Mouse (Mus musculus) midbrain, embryonic 10.5 days (tissue): ENCODE results near the gene Zfp507. TPM values are rescaled to one million over a fixed set of nuclear protein-coding genes. Genes with fewer than 3 reads are reported as not detected.
A peak's percentile ranks its signal among the peaks of the same experiment; 100 is the strongest.

Experiments
- DNase-seq: peaks from one replicate; pipeline ENCODE4 v3.0.0-alpha.2; 2017; ENCODE audit warnings: low spot score
- H3K27ac ChIP-seq: fragments of 300-500 bp; sonication (generic); replicated peaks from 2 replicates; pipeline ENCODE4 v1.5.1; 2016; ENCODE audit warnings: mild to moderate bottlenecking
- H3K27me3 ChIP-seq: fragments of 300-500 bp; sonication (generic); 2 replicates; pipeline ENCODE4 v1.6.1; 2016; ENCODE audit warnings: low read depth, mild to moderate bottlenecking; ENCODE audit not compliant: poor library complexity, severe bottlenecking
- H3K36me3 ChIP-seq: fragments of 300-500 bp; sonication (generic); 2 replicates; pipeline ENCODE4 v1.6.1; 2016; ENCODE audit warnings: mild to moderate bottlenecking, moderate library complexity
- H3K4me1 ChIP-seq: fragments of 300-500 bp; sonication (generic); 2 replicates; pipeline ENCODE4 v1.6.1; 2016
- H3K4me3 ChIP-seq: fragments of 300-500 bp; sonication (generic); 2 replicates; pipeline ENCODE4 v1.5.1; 2016; ENCODE audit warnings: mild to moderate bottlenecking, moderate library complexity
- H3K9me3 ChIP-seq: fragments of 300-500 bp; sonication (generic); replicated peaks from 2 replicates; pipeline ENCODE4 v1.6.1; 2016; ENCODE audit warnings: mild to moderate bottlenecking
- WGBS: fragments of 180-500 bp; shearing (Covaris S2); methylation state at CpG from one replicate; pipeline ENCODE4 v1.1.7; 2016; 5-methylcytosine and 5-hydroxymethylcytosine counted together
- polyA plus RNA-seq: library from polyadenylated mRNA; unstranded; fragments of >200 nt; fragmentation: Nextera tagmentation; extraction: Ambion mirVana; gene quantifications from 2 replicates; pipeline ENCODE4 v1.2.1, GENCODE M21; 2016

Zfp507 gene
- polyA plus RNA-seq, 1 experiment from 2014 or later, result 16.8 TPM

DNA sequence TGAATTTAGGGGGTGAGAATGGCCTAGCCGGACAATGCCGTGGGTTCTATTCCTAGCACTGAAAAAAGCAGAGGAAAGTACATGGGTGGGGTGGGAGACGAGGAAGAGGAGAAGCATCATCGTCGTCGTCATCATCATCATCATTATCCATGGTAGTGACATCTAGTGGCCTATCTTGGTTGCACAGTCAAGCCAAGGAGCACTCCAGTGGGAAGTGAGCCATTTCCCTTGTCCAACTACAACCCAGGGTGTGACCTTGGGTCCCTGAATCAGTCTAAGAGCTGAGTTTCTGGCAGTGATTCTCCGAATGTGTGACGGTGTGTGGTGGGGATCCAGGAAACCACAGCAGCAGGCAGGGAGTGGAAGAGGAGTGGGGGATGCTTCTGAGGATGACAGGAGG lies 7.9 kb upstream of the Zfp507 start:
- H3K27ac ChIP-seq, result no peak overlapping the region
- no peaks in the 10 kb centered on the region for H3K9me3 ChIP-seq
- H3K36me3 ChIP-seq, result no peaks in the 10 kb centered on the region
- 57% methylated on average over 8 of the region's 8 CpGs for WGBS
- no peak overlapping the region for H3K4me3 ChIP-seq
- no peaks in the 10 kb centered on the region for H3K4me1 ChIP-seq
- H3K27me3 ChIP-seq, result no peaks in the 10 kb centered on the region
- no peak for DNase-seq

- Histone ChIP-seq H3K27ac (no peak overlapping the region), H3K9me3 (no peaks in the 10 kb centered on the region), H3K4me3 (no peak overlapping the region), H3K27me3 (no peaks in the 10 kb centered on the region), H3K36me3 (peaks cover 21% of the 10 kb centered on the region), H3K4me1 (peaks cover 18% of the 10 kb centered on the region)
- 82% methylated on average over 10 of the region's 10 CpGs for WGBS
- no peak for DNase-seq
Measured at GRCm38 (mm10) chr7:35804206-35804605, 1.4 kb upstream of the Zfp507 start.

GRCm38 (mm10) chr7:35802201-35802905 lies 450 bp downstream of the Zfp507 start:
- WGBS, result under 1% methylated on average over 37 of the region's 49 CpGs

DNA sequence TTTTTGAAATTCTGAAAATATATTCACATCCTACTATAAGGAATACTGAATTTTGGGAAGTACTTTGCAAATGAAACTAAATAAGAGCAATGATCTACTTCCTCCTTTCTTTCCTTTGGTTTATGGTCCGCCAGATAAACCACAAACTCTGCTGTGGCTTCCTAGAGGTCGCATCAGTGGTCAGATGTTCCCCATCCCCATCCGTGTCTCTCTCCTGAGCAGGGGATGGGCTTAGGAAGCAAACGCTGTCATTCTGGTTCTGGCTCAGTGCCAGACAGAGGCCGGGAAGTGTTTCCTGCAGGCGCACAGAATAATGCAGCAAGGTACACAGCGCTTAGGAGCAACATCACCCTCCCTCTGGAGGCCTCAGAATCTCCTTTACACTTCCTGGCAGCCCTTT lies 6.7 kb downstream of the Zfp507 start:
- no peak for DNase-seq
- H3K36me3 ChIP-seq, result peaks cover 99% of the 10 kb centered on the region
- H3K4me1 ChIP-seq, result peaks cover 3% of the 10 kb centered on the region
- no peaks in the 10 kb centered on the region for H3K27me3 ChIP-seq
- no peaks in the 10 kb centered on the region for H3K9me3 ChIP-seq
- no peak overlapping the region for H3K4me3 ChIP-seq
- 85% methylated on average over 7 of the region's 7 CpGs for WGBS
- H3K27ac ChIP-seq, result no peak overlapping the region

More at GRCm38 (mm10) chr7:35802201-35802905, 450 bp downstream of the Zfp507 start:
- peak overlapping the region; percentile 98 for H3K4me3 ChIP-seq
- peaks cover 18% of the 10 kb centered on the region for H3K4me1 ChIP-seq
- no peak for DNase-seq
- peak overlapping the region; percentile 99 for H3K27ac ChIP-seq
- H3K36me3 ChIP-seq, result peaks cover 40% of the 10 kb centered on the region
- no peaks in the 10 kb centered on the region for H3K9me3 ChIP-seq
- no peaks in the 10 kb centered on the region for H3K27me3 ChIP-seq

GRCm38 (mm10) chr7:35794145-35794664 lies 8.6 kb downstream of the Zfp507 start:
- Histone ChIP-seq H3K9me3 (no peaks in the 10 kb centered on the region), H3K36me3 (peaks cover 99% of the 10 kb centered on the region), H3K27me3 (no peaks in the 10 kb centered on the region), H3K4me3 (no peak overlapping the region), H3K4me1 (no peaks in the 10 kb centered on the region), H3K27ac (no peak overlapping the region)
- DNase-seq, result no peak
- WGBS, result 94% methylated on average over 12 of the region's 12 CpGs

DNA sequence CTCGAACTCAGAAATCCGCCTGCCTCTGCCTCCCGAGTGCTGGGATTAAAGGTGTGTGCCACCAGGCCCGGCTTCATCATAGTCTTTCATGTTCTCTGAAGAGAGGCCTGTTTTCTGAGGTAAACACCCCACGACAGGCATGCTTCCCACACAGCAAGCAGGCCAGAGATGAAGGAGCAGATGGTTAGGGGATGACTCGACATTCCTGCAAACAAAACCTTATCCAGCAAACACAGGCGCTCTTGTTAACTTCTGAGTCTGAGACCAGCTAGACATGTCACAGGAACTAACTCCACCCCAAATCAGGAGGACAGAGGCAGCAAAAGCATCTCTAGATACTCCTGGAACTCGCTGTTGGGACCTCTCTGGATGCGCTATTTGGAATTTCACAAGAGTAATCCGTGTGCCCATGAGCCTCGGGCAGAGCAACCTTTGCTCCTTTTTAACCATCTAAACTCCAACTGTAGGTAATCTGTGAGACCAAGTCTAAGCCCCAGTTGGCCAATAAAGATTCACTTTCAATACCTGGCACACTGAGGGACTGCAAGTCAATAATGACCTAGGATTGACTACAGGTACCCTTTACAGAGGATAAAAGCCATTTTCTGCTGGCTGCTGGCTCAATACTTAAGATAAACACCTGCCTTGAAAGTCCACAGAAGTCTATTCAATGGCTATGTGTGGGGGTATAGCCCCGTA lies 10.5 kb downstream of the Zfp507 start:
- 91% methylated on average over 12 of the region's 12 CpGs for WGBS
- H3K27ac ChIP-seq, result no peak overlapping the region
- H3K4me3 ChIP-seq, result no peak overlapping the region
- DNase-seq, result no peak
- peaks cover 98% of the 10 kb centered on the region for H3K36me3 ChIP-seq
- no peaks in the 10 kb centered on the region for H3K9me3 ChIP-seq
- H3K4me1 ChIP-seq, result no peaks in the 10 kb centered on the region
- H3K27me3 ChIP-seq, result no peaks in the 10 kb centered on the region

GRCm38 (mm10) chr7:35790926-35791325 lies 11.9 kb downstream of the Zfp507 start:
- H3K27me3 ChIP-seq, result no peaks in the 10 kb centered on the region
- no peaks in the 10 kb centered on the region for H3K9me3 ChIP-seq
- H3K27ac ChIP-seq, result no peak overlapping the region
- 83% methylated on average over 8 of the region's 8 CpGs for WGBS
- no peaks in the 10 kb centered on the region for H3K4me1 ChIP-seq
- H3K4me3 ChIP-seq, result no peak overlapping the region
- DNase-seq, result no peak
- H3K36me3 ChIP-seq, result peaks cover 99% of the 10 kb centered on the region

- H3K9me3 ChIP-seq, result no peaks in the 10 kb centered on the region
- peaks cover 99% of the 10 kb centered on the region for H3K36me3 ChIP-seq
- DNase-seq, result no peak
Measured at GRCm38 (mm10) chr7:35790201-35790600, 12.6 kb downstream of the Zfp507 start.

GRCm38 (mm10) chr7:35785579-35785978 lies 17.2 kb downstream of the Zfp507 start:
- Histone ChIP-seq H3K4me1 (no peaks in the 10 kb centered on the region), H3K27ac (no peak overlapping the region), H3K36me3 (peaks cover 98% of the 10 kb centered on the region), H3K27me3 (no peaks in the 10 kb centered on the region), H3K9me3 (no peaks in the 10 kb centered on the region), H3K4me3 (no peak overlapping the region)
- WGBS, result 89% methylated on average over 4 of the region's 4 CpGs
- DNase-seq, result no peak

More at GRCm38 (mm10) chr7:35790201-35790600, 12.6 kb downstream of the Zfp507 start:
- Histone ChIP-seq H3K27ac (no peak overlapping the region), H3K27me3 (no peaks in the 10 kb centered on the region), H3K4me3 (no peak overlapping the region), H3K4me1 (no peaks in the 10 kb centered on the region)
- 90% methylated on average over 8 of the region's 8 CpGs for WGBS

DNA sequence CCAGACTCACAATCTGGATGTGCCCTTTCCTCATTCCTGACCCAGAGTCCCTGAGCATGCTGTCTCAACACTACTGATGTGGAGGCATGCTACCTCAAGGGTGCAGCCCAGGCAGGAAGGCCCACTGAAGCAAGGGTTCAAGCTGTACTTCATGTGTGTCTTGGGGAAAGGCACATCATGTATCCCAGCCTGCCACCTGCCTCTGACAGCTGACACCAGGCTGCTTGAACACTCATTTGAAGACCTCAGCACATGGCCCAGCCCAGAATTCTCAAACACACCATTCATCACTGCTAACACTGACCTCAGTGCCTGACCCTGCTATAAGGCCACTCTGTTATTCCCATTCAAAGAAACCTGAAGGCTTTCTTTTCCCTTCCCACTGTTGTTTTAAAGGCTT lies 20.6 kb downstream of the Zfp507 start:
- H3K4me1 ChIP-seq, result no peaks in the 10 kb centered on the region
- H3K4me3 ChIP-seq, result no peak overlapping the region
- DNase-seq, result no peak
- no peaks in the 10 kb centered on the region for H3K27me3 ChIP-seq
- no peak overlapping the region for H3K27ac ChIP-seq
- H3K36me3 ChIP-seq, result peaks cover 97% of the 10 kb centered on the region
- H3K9me3 ChIP-seq, result no peaks in the 10 kb centered on the region

GRCm38 (mm10) chr7:35774127-35774526 lies 28.7 kb downstream of the Zfp507 start:
- H3K4me3 ChIP-seq, result no peak overlapping the region
- WGBS, result 96% methylated on average over 12 of the region's 12 CpGs
- H3K9me3 ChIP-seq, result no peaks in the 10 kb centered on the region
- H3K27me3 ChIP-seq, result no peaks in the 10 kb centered on the region
- DNase-seq, result no peak
- no peaks in the 10 kb centered on the region for H3K4me1 ChIP-seq
- H3K27ac ChIP-seq, result no peak overlapping the region
- peaks cover 73% of the 10 kb centered on the region for H3K36me3 ChIP-seq

DNA sequence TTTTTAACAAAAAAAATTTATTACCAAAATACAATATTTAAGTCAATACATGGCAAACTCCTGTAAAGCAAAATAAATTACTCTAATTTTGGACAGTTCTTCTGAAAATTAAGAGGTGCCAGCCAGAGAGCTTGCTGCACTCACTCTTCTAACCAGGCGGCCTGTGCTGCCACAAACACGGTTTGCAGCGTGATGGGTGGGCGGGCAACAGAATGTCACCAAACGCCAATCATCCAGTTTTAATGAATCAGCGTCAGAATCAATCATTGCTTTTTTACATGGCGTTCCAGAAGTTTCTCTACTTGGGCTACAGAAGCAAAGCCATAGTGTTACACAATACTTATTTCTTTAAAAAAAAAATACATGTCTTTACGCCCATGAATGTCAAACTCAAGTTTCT lies 30.5 kb downstream of the Zfp507 start:
- WGBS, result 91% methylated on average over 8 of the region's 8 CpGs
- Histone ChIP-seq H3K4me1 (no peaks in the 10 kb centered on the region), H3K9me3 (no peaks in the 10 kb centered on the region), H3K4me3 (no peak overlapping the region), H3K27me3 (no peaks in the 10 kb centered on the region), H3K36me3 (peaks cover 56% of the 10 kb centered on the region), H3K27ac (no peak overlapping the region)
- no peak for DNase-seq

DNA sequence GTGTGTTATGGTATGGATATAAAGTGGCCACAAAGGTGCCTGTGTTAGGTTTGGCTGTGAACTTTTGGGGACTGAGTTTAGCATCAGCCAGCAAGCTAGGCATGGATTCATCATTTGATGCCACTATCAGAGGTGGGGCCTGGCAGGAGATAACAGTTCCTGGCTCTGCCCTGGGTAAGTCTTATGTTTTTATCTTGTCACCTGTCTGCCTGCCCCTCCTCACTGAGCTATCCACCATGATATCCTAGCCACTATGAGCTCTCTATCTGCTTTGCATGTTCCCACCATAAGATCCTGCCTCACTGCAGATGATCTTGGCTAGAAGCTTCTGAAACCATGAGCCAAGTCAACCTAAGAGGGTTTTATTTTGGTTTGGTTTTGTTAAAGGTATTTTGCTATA lies 31.7 kb downstream of the Zfp507 start:
- Histone ChIP-seq H3K4me3 (no peak overlapping the region), H3K9me3 (no peaks in the 10 kb centered on the region), H3K4me1 (no peaks in the 10 kb centered on the region), H3K27me3 (no peaks in the 10 kb centered on the region), H3K27ac (no peak overlapping the region), H3K36me3 (peaks cover 45% of the 10 kb centered on the region)
- no peak for DNase-seq
